Mouse (Mus musculus): ENCODE results near the gene Pex19. TPM values are rescaled to one million over a fixed set of nuclear protein-coding genes. Genes with fewer than 3 reads are reported as not detected.

Pex19 gene
- polyA plus RNA-seq, 1 experiment from 2014 or later, result 178 TPM

GRCm38 (mm10) chr1:172140825-172141224 is 14.3 kb downstream of the Pex19 start:
- H3K4me2 ChIP-seq (replicated peaks), result no peak overlapping the region
- H3K27ac ChIP-seq, result no peak overlapping the region
- no peak overlapping the region for H3K9ac ChIP-seq
- H3K9me3 ChIP-seq (replicated peaks), result no peaks in the 10 kb centered on the region
- H3K27me3 ChIP-seq, result no peaks in the 10 kb centered on the region
- peaks cover 5% of the 10 kb centered on the region for H3K36me3 ChIP-seq
- no peak overlapping the region for H3K4me3 ChIP-seq
- no peaks in the 10 kb centered on the region for H3K4me1 ChIP-seq
- ATAC-seq (ENCODE audit: low FRiP score), result no peak
- WGBS, result 83% methylated on average over 1 of the region's 1 CpGs

DNA sequence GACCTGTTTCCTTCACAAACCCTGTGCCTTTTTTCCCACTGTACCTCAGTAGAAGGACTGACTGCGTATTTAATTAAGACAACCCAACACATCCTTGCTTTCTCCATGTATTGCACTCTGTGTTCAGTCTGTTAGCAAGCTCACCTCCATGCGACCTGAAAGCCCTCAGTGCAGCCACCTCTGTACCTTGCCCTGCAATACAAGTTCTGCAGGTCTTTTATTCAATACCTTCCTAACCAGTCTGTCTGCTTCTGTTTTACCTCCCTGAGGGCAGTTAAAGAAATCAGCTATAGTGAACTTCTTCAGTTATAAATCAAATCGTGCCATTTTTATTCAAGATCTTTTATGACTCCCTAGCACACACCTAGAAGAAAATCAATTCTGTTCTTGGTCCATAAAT is 15.0 kb downstream of the Pex19 start:
- ATAC-seq (ENCODE audit: low FRiP score), result no peak

GRCm38 (mm10) chr1:172143570-172143969 is 17.0 kb downstream of the Pex19 start:
- Histone ChIP-seq H3K36me3 (no peaks in the 10 kb centered on the region), H3K4me3 (no peak overlapping the region), H3K4me1 (no peaks in the 10 kb centered on the region), H3K9ac (no peak overlapping the region), H3K4me2 (replicated peaks) (no peak overlapping the region), H3K27me3 (no peaks in the 10 kb centered on the region), H3K9me3 (replicated peaks) (no peaks in the 10 kb centered on the region), H3K27ac (no peak overlapping the region)
- 39% methylated on average over 1 of the region's 1 CpGs for WGBS
- no peak for ATAC-seq (ENCODE audit: low FRiP score)

More for the DNA sequence above, 15.0 kb downstream of the Pex19 start:
- Histone ChIP-seq H3K36me3 (no peaks in the 10 kb centered on the region), H3K9ac (no peak overlapping the region), H3K4me3 (no peak overlapping the region), H3K4me2 (replicated peaks) (no peak overlapping the region), H3K27me3 (no peaks in the 10 kb centered on the region), H3K27ac (no peak overlapping the region), H3K9me3 (replicated peaks) (no peaks in the 10 kb centered on the region), H3K4me1 (no peaks in the 10 kb centered on the region)
- WGBS, result 78% methylated on average over 3 of the region's 3 CpGs

GRCm38 (mm10) chr1:172147835-172148278 is 21.3 kb downstream of the Pex19 start, which contains the start of gene Dcaf8:
Dcaf8 (plus strand) TSS chr1:172148084.
- Histone ChIP-seq H3K27me3 (no peaks in the 10 kb centered on the region), H3K27ac (peak within 1 kb of the TSS; percentile 94), H3K4me2 (replicated peaks) (peak within 1 kb of the TSS; percentile 75), H3K4me1 (peaks cover 12% of the 10 kb centered on the region), H3K36me3 (peaks cover 23% of the 10 kb centered on the region), H3K9me3 (replicated peaks) (no peaks in the 10 kb centered on the region), H3K4me3 (peak within 1 kb of the TSS; percentile 91), H3K9ac (peak within 1 kb of the TSS; percentile 97)
- peak; percentile 100 for ATAC-seq (ENCODE audit: low FRiP score)
- WGBS, result under 1% methylated on average over 42 of the region's 42 CpGs

DNA sequence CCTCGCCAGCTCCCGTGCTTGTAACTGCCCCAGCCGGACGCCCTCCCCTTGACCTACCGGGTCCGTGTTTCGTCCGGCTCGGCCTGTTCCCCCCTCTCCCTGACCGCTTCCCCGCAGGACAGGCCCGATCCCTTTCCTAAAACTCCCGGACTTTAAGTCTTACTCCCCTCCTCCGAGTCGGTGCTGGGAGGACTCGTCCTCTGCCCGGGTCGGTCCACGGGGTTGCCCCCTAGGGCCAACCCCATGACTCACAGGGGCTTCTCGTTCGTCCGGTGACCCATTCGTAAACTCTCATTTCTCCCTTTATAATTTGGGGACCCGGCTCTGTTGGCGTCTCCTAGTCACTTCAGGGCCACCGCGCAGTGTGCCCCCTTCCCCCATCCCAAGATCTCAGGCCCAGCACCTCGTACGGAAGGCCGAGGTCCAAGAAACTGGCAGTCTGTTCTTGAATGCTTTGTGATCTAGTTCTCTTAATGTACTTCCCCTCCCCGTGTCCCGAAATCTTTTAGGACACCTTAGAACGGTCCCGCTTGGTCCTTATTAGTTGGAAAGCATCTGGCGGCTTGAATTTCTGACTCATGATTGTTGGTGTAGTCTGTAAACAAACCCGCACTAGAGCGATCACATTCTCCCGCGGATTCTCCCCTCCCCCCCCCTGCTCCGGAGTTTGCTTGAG is 21.9 kb downstream of the Pex19 start:
- Histone ChIP-seq H3K36me3 (peaks cover 28% of the 10 kb centered on the region), H3K4me1 (peaks cover 12% of the 10 kb centered on the region), H3K27ac (peak overlapping the region; percentile 94), H3K9ac (peak overlapping the region; percentile 97), H3K27me3 (no peaks in the 10 kb centered on the region), H3K4me2 (replicated peaks) (peak overlapping the region; percentile 75), H3K4me3 (peak overlapping the region; percentile 91), H3K9me3 (replicated peaks) (no peaks in the 10 kb centered on the region)
- under 1% methylated on average over 40 of the region's 40 CpGs for WGBS
- peak; percentile 77 for ATAC-seq (ENCODE audit: low FRiP score)

DNA sequence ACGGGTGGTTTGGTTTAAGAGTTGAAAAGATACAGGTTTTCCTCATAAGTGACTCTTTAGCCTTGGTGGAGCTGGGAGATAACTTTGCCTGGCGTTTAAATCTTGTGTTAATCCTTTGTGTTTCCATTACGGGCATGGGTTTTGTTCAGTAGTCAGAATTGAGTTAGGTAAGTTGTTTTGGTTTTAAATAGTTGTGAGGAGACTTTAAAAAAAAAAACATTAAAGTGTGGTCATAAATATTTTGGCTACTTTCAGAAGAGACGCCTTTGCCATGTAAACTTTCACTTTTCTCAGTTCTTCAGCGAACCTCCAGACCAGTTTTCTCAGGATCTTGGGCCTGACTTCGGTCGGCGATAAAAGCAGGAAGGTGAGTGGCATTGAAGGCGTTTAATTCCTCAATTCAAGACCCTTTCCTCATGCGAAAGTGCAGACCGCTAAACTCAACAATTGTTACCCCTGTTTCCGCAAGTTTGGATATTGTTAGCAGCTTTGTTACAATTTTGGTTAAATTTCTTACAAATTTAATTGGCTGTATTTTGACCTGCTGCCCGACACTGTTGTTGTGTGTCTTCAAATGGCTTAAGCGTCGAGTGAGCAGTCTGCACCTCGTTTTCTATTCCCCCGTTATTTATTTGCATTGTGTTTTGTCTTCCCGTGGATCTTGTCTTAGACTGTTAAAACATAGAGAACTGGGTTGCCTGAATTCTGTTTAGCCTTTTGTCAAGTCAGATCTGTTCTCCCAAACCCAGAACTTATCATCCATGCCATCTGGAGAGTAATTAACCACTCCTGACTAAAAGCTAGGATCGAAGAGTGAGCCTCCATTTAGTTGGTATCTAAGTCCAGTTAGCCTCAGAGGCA is 22.6 kb downstream of the Pex19 start:
- Histone ChIP-seq H3K36me3 (peaks cover 35% of the 10 kb centered on the region), H3K27ac (peak overlapping the region; percentile 94), H3K4me3 (peak overlapping the region; percentile 91), H3K27me3 (no peaks in the 10 kb centered on the region), H3K9ac (peak overlapping the region; percentile 97), H3K4me2 (replicated peaks) (peak overlapping the region; percentile 75), H3K9me3 (replicated peaks) (no peaks in the 10 kb centered on the region), H3K4me1 (peaks cover 12% of the 10 kb centered on the region)
- no peak for ATAC-seq (ENCODE audit: low FRiP score)
- 19% methylated on average over 19 of the region's 19 CpGs for WGBS

- 89% methylated on average over 3 of the region's 3 CpGs for WGBS
- Histone ChIP-seq H3K4me3 (no peak overlapping the region), H3K27ac (no peak overlapping the region), H3K4me2 (replicated peaks) (no peak overlapping the region), H3K4me1 (peaks cover 7% of the 10 kb centered on the region), H3K27me3 (no peaks in the 10 kb centered on the region), H3K9ac (no peak overlapping the region), H3K36me3 (peaks cover 59% of the 10 kb centered on the region), H3K9me3 (replicated peaks) (no peaks in the 10 kb centered on the region)
- ATAC-seq (ENCODE audit: low FRiP score), result no peak
Measured at GRCm38 (mm10) chr1:172154536-172154935, 28.0 kb downstream of the Pex19 start.

- Histone ChIP-seq H3K4me2 (replicated peaks) (no peak overlapping the region), H3K9ac (no peak overlapping the region), H3K4me3 (no peak overlapping the region), H3K4me1 (no peaks in the 10 kb centered on the region), H3K9me3 (replicated peaks) (no peaks in the 10 kb centered on the region), H3K27me3 (no peaks in the 10 kb centered on the region), H3K27ac (no peak overlapping the region), H3K36me3 (peaks cover 56% of the 10 kb centered on the region)
- no peak for ATAC-seq (ENCODE audit: low FRiP score)
- 95% methylated on average over 3 of the region's 3 CpGs for WGBS
Measured at GRCm38 (mm10) chr1:172155518-172155917, 29.0 kb downstream of the Pex19 start.

DNA sequence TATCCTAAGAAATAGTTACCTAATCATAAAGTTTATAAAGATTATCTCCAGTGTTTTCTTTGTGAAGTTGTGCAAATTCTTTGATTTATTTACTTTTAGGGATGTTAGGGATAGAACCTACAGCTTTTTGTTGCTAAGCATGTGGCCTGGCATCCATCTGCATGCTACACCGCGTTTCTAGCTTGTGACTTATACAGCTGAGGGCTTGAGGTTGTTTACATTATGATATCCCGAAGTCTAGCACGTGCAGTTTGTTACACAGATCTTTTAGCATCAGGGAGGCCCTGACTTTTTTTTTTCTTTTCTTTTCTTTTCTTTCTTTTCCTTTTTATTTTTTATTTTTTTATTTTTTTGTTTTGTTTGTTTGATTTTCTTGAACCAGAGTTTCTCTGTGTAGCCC is 33.4 kb downstream of the Pex19 start:
- no peak for ATAC-seq (ENCODE audit: low FRiP score)
- no peak overlapping the region for H3K4me2 ChIP-seq (replicated peaks)
- no peak overlapping the region for H3K9ac ChIP-seq
- peaks cover 17% of the 10 kb centered on the region for H3K36me3 ChIP-seq
- 81% methylated on average over 4 of the region's 4 CpGs for WGBS
- no peaks in the 10 kb centered on the region for H3K9me3 ChIP-seq (replicated peaks)
- no peak overlapping the region for H3K27ac ChIP-seq
- peaks cover 9% of the 10 kb centered on the region; the same call in 1 of the 2 replicates for H3K4me1 ChIP-seq
- no peak overlapping the region for H3K4me3 ChIP-seq
- H3K27me3 ChIP-seq, result no peaks in the 10 kb centered on the region

- Histone ChIP-seq H3K4me1 (peaks cover 9% of the 10 kb centered on the region; the same call in 1 of the 2 replicates), H3K4me2 (replicated peaks) (no peak overlapping the region), H3K9me3 (replicated peaks) (no peaks in the 10 kb centered on the region), H3K27ac (no peak overlapping the region), H3K4me3 (no peak overlapping the region), H3K9ac (no peak overlapping the region), H3K36me3 (peaks cover 13% of the 10 kb centered on the region), H3K27me3 (no peaks in the 10 kb centered on the region)
- no peak for ATAC-seq (ENCODE audit: low FRiP score)
Measured at GRCm38 (mm10) chr1:172160508-172160907, 34.0 kb downstream of the Pex19 start.

DNA sequence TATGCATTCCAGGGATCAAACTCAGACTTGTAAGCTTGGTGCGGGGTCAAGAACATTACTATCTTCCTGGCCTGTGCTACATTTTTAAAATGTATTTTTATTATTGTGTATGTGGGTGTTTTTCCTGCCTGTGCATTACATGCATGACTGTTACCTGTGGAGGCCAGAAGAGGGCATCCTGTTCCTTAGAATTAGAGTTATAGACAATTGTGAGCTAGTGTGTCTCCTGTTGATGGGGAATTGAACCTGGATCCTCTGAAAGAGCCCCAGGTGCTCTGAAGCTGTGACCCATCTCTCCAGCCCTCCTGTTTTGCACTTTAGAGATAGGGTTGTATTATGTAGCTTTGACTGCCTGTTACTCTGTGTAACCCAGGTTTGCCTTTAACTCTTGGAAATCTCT is 35.5 kb downstream of the Pex19 start:
- peaks cover 14% of the 10 kb centered on the region for H3K36me3 ChIP-seq
- H3K27ac ChIP-seq, result no peak overlapping the region
- ATAC-seq (ENCODE audit: low FRiP score), result 0 out of 2 replicates have a peak, but pooled peaks have one; percentile 43
- H3K9ac ChIP-seq, result no peak overlapping the region
- no peak overlapping the region for H3K4me3 ChIP-seq
- no peaks in the 10 kb centered on the region for H3K27me3 ChIP-seq
- WGBS, result 96% methylated on average over 1 of the region's 1 CpGs
- no peaks in the 10 kb centered on the region for H3K9me3 ChIP-seq (replicated peaks)
- H3K4me2 ChIP-seq (replicated peaks), result no peak overlapping the region
- peaks cover 9% of the 10 kb centered on the region; the same call in 1 of the 2 replicates for H3K4me1 ChIP-seq

DNA sequence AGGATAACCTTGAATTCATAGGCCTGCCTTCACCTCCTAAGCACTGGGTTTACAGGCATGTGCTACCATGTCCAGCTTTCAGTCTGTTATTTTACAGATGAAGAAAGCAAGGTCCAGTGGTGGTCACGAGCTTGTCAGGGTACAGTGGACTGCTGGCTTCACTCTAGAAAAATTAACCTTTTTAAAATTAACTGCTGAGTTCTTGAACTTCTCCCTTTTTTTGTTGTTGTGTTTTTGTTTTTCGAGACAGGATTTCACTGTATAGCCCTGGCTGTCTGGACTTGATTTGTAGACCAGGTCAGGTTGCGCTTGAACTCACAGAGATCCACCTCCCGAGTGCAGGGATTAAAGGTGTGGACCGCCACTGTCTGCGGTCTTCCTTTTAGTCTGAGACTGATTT is 36.4 kb downstream of the Pex19 start:
- H3K4me1 ChIP-seq, result peaks cover 9% of the 10 kb centered on the region; the same call in 1 of the 2 replicates
- 91% methylated on average over 6 of the region's 6 CpGs for WGBS
- ATAC-seq (ENCODE audit: low FRiP score), result no peak
- H3K36me3 ChIP-seq, result peaks cover 23% of the 10 kb centered on the region
- no peak overlapping the region for H3K4me2 ChIP-seq (replicated peaks)
- no peak overlapping the region for H3K27ac ChIP-seq
- H3K9me3 ChIP-seq (replicated peaks), result no peaks in the 10 kb centered on the region
- no peaks in the 10 kb centered on the region for H3K27me3 ChIP-seq
- H3K9ac ChIP-seq, result no peak overlapping the region
- no peak overlapping the region for H3K4me3 ChIP-seq

All from hindbrain, embryonic 12.5 days (tissue).